Mouse (Mus musculus) ES-E14 (cell line): ENCODE results near the gene Lcorl. TPM values are rescaled to one million over a fixed set of nuclear protein-coding genes. Genes with fewer than 3 reads are reported as not detected.

Experiments used
- DNase-seq: peaks from one replicate; pipeline ENCODE4 v3.0.0-alpha.2; 2013; ENCODE audit warnings: low read depth, low spot score
- H3K27ac ChIP-seq: 2 replicates; pipeline ENCODE4 v1.5.1; 2012; ENCODE audit warnings: low read depth, mild to moderate bottlenecking, low read length, moderate library complexity, mixed read lengths; ENCODE audit not compliant: poor library complexity, insufficient read depth, severe bottlenecking
- H3K36me3 ChIP-seq: 2 replicates; pipeline ENCODE4 v1.6.1; 2012; ENCODE audit warnings: mild to moderate bottlenecking, low read length, moderate library complexity, mixed read lengths; ENCODE audit not compliant: control insufficient read depth, poor library complexity, insufficient read depth, severe bottlenecking
- H3K4me1 ChIP-seq, 2 experiments: fragments of 150-350 bp in 1 of 2; sonication (generic) in 1 of 2; 2 replicates each; pipeline ENCODE4 v1.6.1; 2012; ENCODE audit warnings: low read length in 2 of 2, mild to moderate bottlenecking in 1 of 2, mixed read lengths in 1 of 2; ENCODE audit not compliant: control insufficient read depth in 2 of 2, insufficient read depth in 2 of 2, poor library complexity in 1 of 2
- H3K4me3 ChIP-seq, 2 experiments: fragments of 150-350 bp in 1 of 2; sonication (generic) in 1 of 2; 2 replicates each; pipeline ENCODE4 v1.5.1; 2012; ENCODE audit warnings: low read length in 2 of 2, low read depth in 1 of 2, mild to moderate bottlenecking in 1 of 2, mixed read lengths in 1 of 2; ENCODE audit not compliant: insufficient read depth in 1 of 2, poor library complexity in 1 of 2, severe bottlenecking in 1 of 2
- H3K9ac ChIP-seq: 2 replicates; pipeline ENCODE4 v1.6.1; 2012; ENCODE audit warnings: low read depth, mild to moderate bottlenecking, low read length, mixed read lengths; ENCODE audit not compliant: poor library complexity, insufficient read depth, severe bottlenecking
- H3K9me3 ChIP-seq: fragments of 150-350 bp; sonication (generic); 2 replicates; pipeline ENCODE4 v1.6.1; 2012; ENCODE audit warnings: low read depth, mild to moderate bottlenecking, low read length; ENCODE audit not compliant: control insufficient read depth, insufficient read depth
- CHD2 ChIP-seq: IDR thresholded peaks from 2 replicates; pipeline ENCODE4 v1.6.1; 2014; ENCODE audit warnings: mild to moderate bottlenecking, low read depth, low read length, inconsistent platforms
- HCFC1 ChIP-seq: IDR thresholded peaks from 2 replicates; pipeline ENCODE4 v1.6.1; 2012; ENCODE audit warnings: low read length, inconsistent platforms, borderline replicate concordance; ENCODE audit not compliant: insufficient read depth
- MAFK ChIP-seq: IDR thresholded peaks from 2 replicates; pipeline ENCODE4 v1.6.1; 2014; ENCODE audit warnings: mild to moderate bottlenecking, low read depth, low read length, inconsistent platforms; ENCODE audit not compliant: insufficient read depth
- ZC3H11A ChIP-seq: IDR thresholded peaks from 2 replicates; pipeline ENCODE4 v1.6.1; 2012; ENCODE audit warnings: low read depth, mild to moderate bottlenecking, inconsistent platforms, low read length, borderline replicate concordance
- ZNF384 ChIP-seq: IDR thresholded peaks from 2 replicates; pipeline ENCODE4 v1.6.1; 2012; ENCODE audit warnings: low read depth, low read length, inconsistent platforms
- in situ Hi-C, 2 experiments: fragments of 600-800 bp; cut with MboI; formaldehyde crosslinking; loops; one replicate each; pipeline ENCODE4 v1.15.1; 2025; ENCODE audit warnings: low sequenced_read_pairs in 2 of 2, inconsistent platforms in 1 of 2; ENCODE audit not compliant: unreplicated experiment in 2 of 2
- total RNA-seq: library from RNA; depleted of rRNA; stranded (reverse); fragments of 300-350 nt; gene quantifications from 2 replicates; pipeline ENCODE4 v1.2.3, GENCODE M21; 2012

The Lcorl gene
- total RNA-seq, 1 experiment, result 11.0 TPM

DNA sequence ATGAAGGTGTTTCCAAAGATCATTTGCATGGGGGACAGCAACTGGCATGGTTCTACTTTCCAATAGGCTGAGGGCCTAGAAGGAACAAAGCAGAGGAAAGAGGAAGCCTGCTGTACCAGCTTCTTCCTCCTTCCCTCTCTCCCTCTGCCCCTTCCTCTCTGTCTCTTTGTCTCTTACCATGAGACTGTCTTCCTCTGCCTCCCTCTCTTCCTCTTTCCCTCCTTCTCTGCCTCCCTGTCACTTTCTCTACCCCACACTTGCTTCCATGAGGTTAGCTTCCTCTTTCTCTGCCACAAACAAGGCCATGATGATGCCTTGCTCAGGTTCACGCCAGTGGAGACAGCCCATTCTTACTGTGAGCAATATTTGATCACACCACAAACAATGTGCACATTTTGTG is 18.9 kb upstream of the Lcorl start:
- TF ChIP-seq ZC3H11A, result no peak
- TF ChIP-seq HCFC1, result no peak
- TF ChIP-seq CHD2, result no peak
- no peak for TF ChIP-seq MAFK
- TF ChIP-seq ZNF384, result no peak
- in situ Hi-C loops, result no loop called here

GRCm38 (mm10) chr5:45875472-45875871 is 18.1 kb upstream of the Lcorl start:
- TF ChIP-seq ZC3H11A (no peak), CHD2 (no peak), ZNF384 (no peak), MAFK (no peak), HCFC1 (no peak)
- no peaks in the 10 kb centered on the region for H3K4me1 ChIP-seq
- no peaks in the 10 kb centered on the region for H3K9me3 ChIP-seq
- no peak for DNase-seq
- H3K27ac ChIP-seq, result no peak overlapping the region
- H3K4me3 ChIP-seq, result no peak overlapping the region
- H3K36me3 ChIP-seq, result no peaks in the 10 kb centered on the region
- in situ Hi-C loops, result no loop called here
- no peak overlapping the region for H3K9ac ChIP-seq

More for the DNA sequence above, 18.9 kb upstream of the Lcorl start:
- no peaks in the 10 kb centered on the region for H3K36me3 ChIP-seq
- DNase-seq, result no peak
- H3K9ac ChIP-seq, result no peak overlapping the region
- no peak overlapping the region for H3K4me3 ChIP-seq
- no peaks in the 10 kb centered on the region for H3K9me3 ChIP-seq
- H3K27ac ChIP-seq, result no peak overlapping the region
- no peaks in the 10 kb centered on the region for H3K4me1 ChIP-seq

DNA sequence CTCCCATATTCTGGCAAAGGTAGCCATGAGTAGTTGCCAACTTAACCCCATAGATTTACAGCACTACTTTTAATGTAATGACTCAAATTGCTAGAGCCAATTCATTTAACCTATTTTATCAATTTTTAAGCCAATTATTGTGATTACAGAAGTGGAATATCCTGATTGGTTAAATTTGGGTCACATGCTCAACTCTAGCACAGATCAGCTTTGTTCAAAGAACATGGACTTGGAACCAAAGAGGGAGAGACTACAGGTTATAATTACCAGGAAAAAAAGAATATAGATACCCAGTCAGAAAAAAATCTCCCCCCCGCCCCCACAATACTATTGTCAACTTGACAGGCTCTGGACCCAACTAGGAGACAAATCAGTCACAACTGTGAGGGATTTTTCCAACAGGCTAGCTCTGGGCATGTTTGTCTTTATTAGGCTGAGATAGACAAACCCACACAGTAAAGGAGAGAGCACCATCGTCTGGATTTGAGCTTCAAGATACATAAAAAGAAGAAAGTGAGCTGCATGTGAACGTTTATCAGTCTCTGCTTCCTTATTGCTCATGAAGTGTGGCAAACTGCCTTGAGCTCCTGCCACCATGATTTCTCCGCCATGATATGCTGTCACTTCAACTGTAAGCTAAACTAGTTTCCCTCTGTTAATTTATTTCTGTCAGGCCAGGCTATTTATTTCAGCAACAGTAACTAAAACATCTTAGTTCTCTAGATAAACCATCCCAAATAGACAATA is 17.0 kb upstream of the Lcorl start:
- no peak overlapping the region for H3K4me3 ChIP-seq
- in situ Hi-C loops, result no loop called here
- no peaks in the 10 kb centered on the region for H3K36me3 ChIP-seq
- H3K9ac ChIP-seq, result no peak overlapping the region
- no peak for DNase-seq
- no peaks in the 10 kb centered on the region for H3K4me1 ChIP-seq
- TF ChIP-seq ZNF384 (no peak), CHD2 (no peak), HCFC1 (no peak), MAFK (no peak), ZC3H11A (no peak)
- no peak overlapping the region for H3K27ac ChIP-seq
- no peaks in the 10 kb centered on the region for H3K9me3 ChIP-seq

DNA sequence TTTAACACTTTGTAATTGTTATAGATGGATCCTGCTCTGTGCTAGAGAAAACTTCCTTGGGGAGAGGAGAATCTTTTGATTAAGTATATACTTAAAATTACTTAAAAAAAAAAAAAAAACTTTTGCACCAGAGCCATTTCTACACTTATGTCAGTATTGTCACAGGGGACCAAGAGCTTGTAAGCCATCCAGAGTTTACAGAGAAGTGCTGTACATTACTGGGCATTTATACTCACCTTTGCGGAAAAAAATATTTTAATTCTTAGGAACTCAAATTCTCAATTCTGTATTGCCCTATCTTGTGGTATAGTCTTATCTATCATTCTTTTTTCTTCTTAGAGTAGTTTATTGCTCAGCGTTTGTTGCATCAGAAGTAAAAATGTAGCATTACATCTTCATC is 953 bp upstream of the Lcorl start:
- peak overlapping the region in 1 of 2 experiments; percentile 97; a peak in 2 of 4 replicates for H3K4me3 ChIP-seq
- DNase-seq, result no peak
- H3K27ac ChIP-seq, result no peak overlapping the region
- H3K4me1 ChIP-seq, result no peaks in the 10 kb centered on the region; a peak in 1 of 4 replicates
- H3K9me3 ChIP-seq, result no peaks in the 10 kb centered on the region
- no peaks in the 10 kb centered on the region for H3K36me3 ChIP-seq
- H3K9ac ChIP-seq, result no peak overlapping the region
- in situ Hi-C loops, result no loop called here
- no peak for TF ChIP-seq HCFC1

DNA sequence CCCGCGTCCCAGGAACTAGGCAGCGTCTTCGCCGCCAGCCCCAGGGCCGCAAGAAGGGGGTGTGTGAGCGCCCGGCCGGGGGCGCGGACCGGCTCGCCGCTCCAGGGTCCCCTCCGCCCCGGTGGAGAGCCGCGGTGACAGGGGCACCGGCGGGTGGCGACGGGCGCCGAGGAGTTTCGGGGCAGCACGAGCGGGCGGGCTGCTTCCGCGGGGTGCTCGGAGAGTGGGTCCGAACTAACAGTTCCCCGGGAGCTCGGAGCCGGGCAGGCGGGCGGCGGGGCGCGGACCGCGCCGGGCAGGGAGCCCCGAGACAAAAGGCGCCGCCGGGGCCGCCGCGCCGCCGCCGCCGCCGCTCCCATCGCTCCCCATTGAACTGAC is 550 bp downstream of the Lcorl start:
- DNase-seq, result no peak
- H3K4me1 ChIP-seq, result no peaks in the 10 kb centered on the region; a peak in 1 of 4 replicates
- H3K36me3 ChIP-seq, result no peaks in the 10 kb centered on the region
- H3K9me3 ChIP-seq, result no peaks in the 10 kb centered on the region
- H3K9ac ChIP-seq, result peak overlapping the region; percentile 86
- H3K27ac ChIP-seq, result peak overlapping the region; percentile 55; the same call in 1 of the 2 replicates
- peak overlapping the region; percentile 86 to 97 for H3K4me3 ChIP-seq
- no peak for TF ChIP-seq ZNF384
- TF ChIP-seq HCFC1, result 0 out of 2 replicates have a peak, but pooled peaks have one; percentile 4
- in situ Hi-C loops, result no loop called here
